Mouse (Mus musculus) embryonic facial prominence, embryonic 12.5 days (tissue): ENCODE results near the gene Vipr2. TPM values are rescaled to one million over a fixed set of nuclear protein-coding genes. Genes with fewer than 3 reads are reported as not detected.

Experiments used
- ATAC-seq: fragments of 200-750 bp; cut with Nextera tagmentation; 2 replicates; pipeline ENCODE4 v1.8.0; 2017; ENCODE audit not compliant: insufficient number of reproducible peaks, insufficient read depth, low FRiP score, low TSS enrichment
- H3K27ac ChIP-seq: fragments of 300-500 bp; sonication (generic); 2 replicates; pipeline ENCODE4 v1.5.1; 2016; ENCODE audit warnings: mild to moderate bottlenecking
- H3K27me3 ChIP-seq: fragments of 300-500 bp; sonication (generic); 2 replicates; pipeline ENCODE4 v1.6.1; 2016; ENCODE audit warnings: mild to moderate bottlenecking, moderate library complexity
- H3K36me3 ChIP-seq: fragments of 300-500 bp; sonication (generic); 2 replicates; pipeline ENCODE4 v1.6.1; 2016; ENCODE audit warnings: mild to moderate bottlenecking
- H3K4me1 ChIP-seq: fragments of 300-500 bp; sonication (generic); 2 replicates; pipeline ENCODE4 v1.6.1; 2016
- H3K4me2 ChIP-seq: fragments of 300-500 bp; sonication (generic); replicated peaks from 2 replicates; pipeline ENCODE4 v1.6.1; 2016; ENCODE audit warnings: mild to moderate bottlenecking, moderate library complexity
- H3K4me3 ChIP-seq: fragments of 300-500 bp; sonication (generic); 2 replicates; pipeline ENCODE4 v1.5.1; 2016; ENCODE audit warnings: mild to moderate bottlenecking
- H3K9ac ChIP-seq: fragments of 300-500 bp; sonication (generic); 2 replicates; pipeline ENCODE4 v1.6.1; 2016; ENCODE audit warnings: mild to moderate bottlenecking, moderate library complexity
- H3K9me3 ChIP-seq: fragments of 300-500 bp; sonication (generic); 2 replicates; pipeline ENCODE4 v1.6.1; 2016; ENCODE audit warnings: mild to moderate bottlenecking, moderate library complexity
- WGBS: fragments of 180-500 bp; shearing (Covaris S2); methylation state at CpG from one replicate; pipeline ENCODE4 v1.1.7; 2016; 5-methylcytosine and 5-hydroxymethylcytosine counted together
- microRNA-seq: library from miRNA; unstranded; fragments of <30 nt; microRNA quantifications from one replicate; pipeline ENCODE4, GENCODE M21; 2017
- polyA plus RNA-seq: library from polyadenylated mRNA; unstranded; fragments of >200 nt; fragmentation: Nextera tagmentation; extraction: Ambion mirVana; gene quantifications from 2 replicates; pipeline ENCODE4 v1.2.1, GENCODE M21; 2016

Gene Vipr2
- polyA plus RNA-seq, 1 experiment from 2014 or later, result 2.1 TPM

- Histone ChIP-seq H3K27me3 (no peaks in the 10 kb centered on the region), H3K4me3 (no peak overlapping the region), H3K27ac (no peak overlapping the region), H3K9me3 (no peaks in the 10 kb centered on the region), H3K4me1 (no peaks in the 10 kb centered on the region), H3K36me3 (no peaks in the 10 kb centered on the region), H3K4me2 (no peak overlapping the region), H3K9ac (no peak overlapping the region)
- ATAC-seq, result no peak
These were observed 87.8 kb downstream of the Vipr2 start for GRCm38 (mm10) chr12:116165368-116165767.

GRCm38 (mm10) chr12:116169666-116170065 is 92.1 kb downstream of the Vipr2 start:
- ATAC-seq, result no peak
- H3K4me1 ChIP-seq, result no peaks in the 10 kb centered on the region
- H3K36me3 ChIP-seq, result no peaks in the 10 kb centered on the region
- H3K4me2 ChIP-seq, result no peak overlapping the region
- WGBS, result 81% methylated on average over 5 of the region's 5 CpGs
- H3K9me3 ChIP-seq, result no peaks in the 10 kb centered on the region
- H3K27ac ChIP-seq, result no peak overlapping the region
- no peak overlapping the region for H3K4me3 ChIP-seq
- H3K9ac ChIP-seq, result no peak overlapping the region
- no peaks in the 10 kb centered on the region for H3K27me3 ChIP-seq

GRCm38 (mm10) chr12:116176930-116177329 is 99.4 kb downstream of the Vipr2 start:
- H3K27me3 ChIP-seq, result no peaks in the 10 kb centered on the region
- no peak overlapping the region for H3K9ac ChIP-seq
- no peaks in the 10 kb centered on the region; the same call in 1 of the 2 replicates for H3K9me3 ChIP-seq
- no peak for ATAC-seq
- H3K4me1 ChIP-seq, result no peaks in the 10 kb centered on the region
- no peaks in the 10 kb centered on the region for H3K36me3 ChIP-seq
- H3K4me2 ChIP-seq, result no peak overlapping the region
- 88% methylated on average over 3 of the region's 3 CpGs for WGBS
- H3K4me3 ChIP-seq, result no peak overlapping the region
- no peak overlapping the region for H3K27ac ChIP-seq

- Histone ChIP-seq H3K27me3 (no peaks in the 10 kb centered on the region), H3K4me1 (no peaks in the 10 kb centered on the region), H3K9ac (no peak overlapping the region), H3K9me3 (no peaks in the 10 kb centered on the region; the same call in 1 of the 2 replicates), H3K4me3 (no peak overlapping the region), H3K27ac (no peak overlapping the region), H3K36me3 (no peaks in the 10 kb centered on the region), H3K4me2 (no peak overlapping the region)
- ATAC-seq, result no peak
- WGBS, result 72% methylated on average over 4 of the region's 4 CpGs
These were observed 104.0 kb downstream of the Vipr2 start for GRCm38 (mm10) chr12:116181436-116182050.

- H3K4me3 ChIP-seq, result no peak overlapping the region
- no peak overlapping the region for H3K4me2 ChIP-seq
- H3K27me3 ChIP-seq, result no peaks in the 10 kb centered on the region
- H3K4me1 ChIP-seq, result no peaks in the 10 kb centered on the region
- no peaks in the 10 kb centered on the region for H3K36me3 ChIP-seq
- ATAC-seq, result no peak
- no peak overlapping the region for H3K27ac ChIP-seq
- H3K9me3 ChIP-seq, result no peaks in the 10 kb centered on the region; the same call in 1 of the 2 replicates
- no peak overlapping the region for H3K9ac ChIP-seq
These were observed 104.8 kb downstream of the Vipr2 start for GRCm38 (mm10) chr12:116182376-116182775.

- H3K27ac ChIP-seq, result no peak overlapping the region
- no peak overlapping the region for H3K9ac ChIP-seq
- no peaks in the 10 kb centered on the region for H3K4me1 ChIP-seq
- H3K36me3 ChIP-seq, result no peaks in the 10 kb centered on the region
- no peak for ATAC-seq
- no peaks in the 10 kb centered on the region for H3K9me3 ChIP-seq
- WGBS, result 76% methylated on average over 6 of the region's 6 CpGs
- no peaks in the 10 kb centered on the region for H3K27me3 ChIP-seq
- no peak overlapping the region for H3K4me2 ChIP-seq
- H3K4me3 ChIP-seq, result no peak overlapping the region
These were observed 105.8 kb downstream of the Vipr2 start for GRCm38 (mm10) chr12:116183212-116183935.

GRCm38 (mm10) chr12:116193952-116194351 is 116.4 kb downstream of the Vipr2 start:
- Histone ChIP-seq H3K4me3 (no peak overlapping the region), H3K36me3 (no peaks in the 10 kb centered on the region), H3K27ac (no peak overlapping the region), H3K9me3 (no peaks in the 10 kb centered on the region), H3K4me1 (no peaks in the 10 kb centered on the region), H3K27me3 (no peaks in the 10 kb centered on the region), H3K4me2 (no peak overlapping the region), H3K9ac (no peak overlapping the region)
- no peak for ATAC-seq
- 50% methylated on average over 6 of the region's 6 CpGs for WGBS

GRCm38 (mm10) chr12:116194641-116195040 is 117.1 kb downstream of the Vipr2 start:
- Histone ChIP-seq H3K9ac (no peak overlapping the region), H3K9me3 (no peaks in the 10 kb centered on the region), H3K4me2 (no peak overlapping the region), H3K27ac (no peak overlapping the region), H3K36me3 (no peaks in the 10 kb centered on the region), H3K4me1 (no peaks in the 10 kb centered on the region), H3K27me3 (no peaks in the 10 kb centered on the region), H3K4me3 (no peak overlapping the region)
- no peak for ATAC-seq

Small RNA genes lying within 50 kb of the gene (microRNA-seq; reads per million reads assigned to microRNA genes)
- gene Gm44372, result not detected

Other genes with a start within 250 kb of the Vipr2 start
- 61.1 and 62.5 TPM in 2 replicates for gene Zfp386, start 30.0 kb upstream of the Vipr2 start, polyA plus RNA-seq
- gene Wdr60, start 185.3 kb downstream of the Vipr2 start, polyA plus RNA-seq, result 27.3 and 30.5 TPM in 2 replicates
- gene Gm11027, start 197.7 kb downstream of the Vipr2 start, polyA plus RNA-seq, result not detected in 2 replicates
- 21.3 and 22.3 TPM in 2 replicates for gene Esyt2, start 203.5 kb downstream of the Vipr2 start, polyA plus RNA-seq